Mouse (Mus musculus) intestine, postnatal 0 days (tissue): ENCODE measurements around the gene Gm17577. TPM values are rescaled to one million over a fixed set of nuclear protein-coding genes. Genes with fewer than 3 reads are reported as not detected.
"Not testable (repeated sequence)": the region's sequence is repeated elsewhere in the genome, so short reads cannot be mapped to it uniquely, and the experiment has no call there.

ENCODE experiments used
- ATAC-seq: fragments of 200-750 bp; cut with Nextera tagmentation; 2 replicates; pipeline ENCODE4 v1.8.0; 2017; ENCODE audit warnings: mild to moderate bottlenecking, moderate TSS enrichment, moderate library complexity
- H3K27ac ChIP-seq: fragments of 300-500 bp; sonication (generic); 2 replicates; pipeline ENCODE4 v1.5.1; 2014; ENCODE audit warnings: mild to moderate bottlenecking, low read depth, low read length, moderate library complexity
- H3K27me3 ChIP-seq: fragments of 300-500 bp; sonication (generic); replicated peaks from 2 replicates; pipeline ENCODE4 v1.6.1; 2014; ENCODE audit warnings: low read length, mixed read lengths; ENCODE audit not compliant: control insufficient read depth, insufficient read depth
- H3K36me3 ChIP-seq: fragments of 300-500 bp; sonication (generic); 2 replicates; pipeline ENCODE4 v1.6.1; 2014; ENCODE audit warnings: mild to moderate bottlenecking, moderate library complexity; ENCODE audit not compliant: control insufficient read depth, insufficient read depth
- H3K4me1 ChIP-seq: fragments of 300-500 bp; sonication (generic); replicated peaks from 2 replicates; pipeline ENCODE4 v1.6.1; 2014; ENCODE audit warnings: antibody characterized with exemption, low read length, mixed read lengths; ENCODE audit not compliant: control insufficient read depth, insufficient read depth
- H3K4me2 ChIP-seq: fragments of 300-500 bp; sonication (generic); replicated peaks from 2 replicates; pipeline ENCODE4 v1.6.1; 2014; ENCODE audit warnings: low read depth, mild to moderate bottlenecking, moderate library complexity
- H3K4me3 ChIP-seq: fragments of 300-500 bp; sonication (generic); 2 replicates; pipeline ENCODE4 v1.5.1; 2014; ENCODE audit warnings: low read depth, low read length
- H3K9ac ChIP-seq: fragments of 300-500 bp; sonication (generic); 2 replicates; pipeline ENCODE4 v1.6.1; 2014; ENCODE audit warnings: mild to moderate bottlenecking, low read depth, low read length
- H3K9me3 ChIP-seq: fragments of 300-500 bp; sonication (generic); 2 replicates; pipeline ENCODE4 v1.6.1; 2016; ENCODE audit warnings: mixed run types; ENCODE audit not compliant: control insufficient read depth
- WGBS: fragments of 180-500 bp; shearing (Covaris S2); extraction: QIAGEN DNeasy Blood & Tissue Kit; methylation state at CpG from one replicate; pipeline ENCODE4 v1.1.7; 2014; 5-methylcytosine and 5-hydroxymethylcytosine counted together
- polyA plus RNA-seq: library from polyadenylated mRNA; unstranded; fragments of >200 nt; fragmentation: Nextera tagmentation; extraction: Ambion mirVana; gene quantifications from 2 replicates; pipeline ENCODE4 v1.2.1, GENCODE M21; 2015

Gene Gm17577
- polyA plus RNA-seq = not detected in 2 replicates

- H3K27me3 ChIP-seq, ATAC-seq, H3K9ac ChIP-seq, H3K4me3 ChIP-seq, H3K27ac ChIP-seq, H3K4me2 ChIP-seq, H3K36me3 ChIP-seq, H3K9me3 ChIP-seq, H3K4me1 ChIP-seq: not testable (repeated sequence)
- WGBS = no CpG with 5 or more reads among the region's 3 CpGs
Measured at GRCm38 (mm10) chrX:123246807-123247206, at the start of gene Gm17577. Gm17577 (minus strand) TSS chrX:123246907.

- not testable (repeated sequence) for H3K4me3 ChIP-seq, H3K36me3 ChIP-seq, ATAC-seq, H3K4me2 ChIP-seq, H3K27ac ChIP-seq, H3K9me3 ChIP-seq, H3K27me3 ChIP-seq, H3K4me1 ChIP-seq, H3K9ac ChIP-seq
- WGBS = no CpG with 5 or more reads among the region's 1 CpGs
Measured at GRCm38 (mm10) chrX:123222381-123222780, 24.3 kb downstream of the Gm17577 start, which contains the start of gene Srsx. Srsx (minus strand) TSS chrX:123222481.

Other genes starting within 250 kb of the Gm17577 start
- gene Gm17521, start 217.2 kb downstream of the Gm17577 start, polyA plus RNA-seq = not detected in 2 replicates
- 4.9 and 5.5 TPM in 2 replicates for gene Cldn34c1, start 143.4 kb downstream of the Gm17577 start, polyA plus RNA-seq
- gene Srsx, start 24.4 kb downstream of the Gm17577 start, polyA plus RNA-seq = not detected in 2 replicates